Mouse (Mus musculus) hindbrain, embryonic 13.5 days (tissue): ENCODE measurements around the gene Phldb2. TPM values are rescaled to one million over a fixed set of nuclear protein-coding genes. Genes with fewer than 3 reads are reported as not detected.

Experiments used
- ATAC-seq: fragments of 200-750 bp; cut with Nextera tagmentation; 2 replicates; pipeline ENCODE4 v1.8.0; 2017; ENCODE audit warnings: moderate TSS enrichment; ENCODE audit not compliant: low FRiP score
- H3K27ac ChIP-seq: fragments of 300-500 bp; sonication (generic); 2 replicates; pipeline ENCODE4 v1.5.1; 2015; ENCODE audit warnings: inconsistent platforms, mild to moderate bottlenecking, moderate library complexity
- H3K27me3 ChIP-seq: fragments of 300-500 bp; sonication (generic); 2 replicates; pipeline ENCODE4 v1.6.1; 2015; ENCODE audit warnings: mild to moderate bottlenecking, inconsistent platforms
- H3K36me3 ChIP-seq: fragments of 300-500 bp; sonication (generic); 2 replicates; pipeline ENCODE4 v1.6.1; 2015; ENCODE audit warnings: mild to moderate bottlenecking, inconsistent platforms
- H3K4me1 ChIP-seq: fragments of 300-500 bp; sonication (generic); replicated peaks from 2 replicates; pipeline ENCODE4 v1.6.1; 2015; ENCODE audit warnings: inconsistent platforms
- H3K4me2 ChIP-seq: fragments of 300-500 bp; sonication (generic); 2 replicates; pipeline ENCODE4 v1.6.1; 2015; ENCODE audit warnings: inconsistent platforms, mild to moderate bottlenecking, moderate library complexity
- H3K4me3 ChIP-seq: fragments of 300-500 bp; sonication (generic); 2 replicates; pipeline ENCODE4 v1.5.1; 2015; ENCODE audit warnings: mild to moderate bottlenecking, inconsistent platforms
- H3K9ac ChIP-seq: fragments of 300-500 bp; sonication (generic); 2 replicates; pipeline ENCODE4 v1.6.1; 2015; ENCODE audit warnings: mild to moderate bottlenecking, inconsistent platforms
- H3K9me3 ChIP-seq: fragments of 300-500 bp; sonication (generic); 2 replicates; pipeline ENCODE4 v1.6.1; 2016; ENCODE audit warnings: inconsistent platforms
- whole genome bisulfite sequencing: fragments of 180-500 bp; shearing (Covaris S2); methylation state at CpG from one replicate; pipeline ENCODE4 v1.1.7; 2015; 5-methylcytosine and 5-hydroxymethylcytosine counted together
- polyA plus RNA-seq: library from polyadenylated mRNA; unstranded; fragments of >200 nt; fragmentation: Nextera tagmentation; extraction: Ambion mirVana; gene quantifications from 2 replicates; pipeline ENCODE4 v1.2.1, GENCODE M21; 2015

Phldb2 gene
- polyA plus RNA-seq, 1 experiment from 2014 or later: 12.5 TPM

- no peaks in the 10 kb centered on the region for H3K4me1 ChIP-seq
- 90% methylated on average over 8 of the region's 8 CpGs for WGBS
- no peak overlapping the region for H3K27ac ChIP-seq
- H3K36me3 ChIP-seq: no peaks in the 10 kb centered on the region
- no peak overlapping the region for H3K9ac ChIP-seq
- no peak overlapping the region for H3K4me3 ChIP-seq
- H3K4me2 ChIP-seq: no peak overlapping the region
- H3K27me3 ChIP-seq: no peaks in the 10 kb centered on the region
- ATAC-seq: no peak
- no peaks in the 10 kb centered on the region for H3K9me3 ChIP-seq
Measured at GRCm38 (mm10) chr16:45942169-45942891, 11.1 kb downstream of the Phldb2 start.

- no peak overlapping the region for H3K4me2 ChIP-seq
- ATAC-seq: no peak
- no peaks in the 10 kb centered on the region for H3K36me3 ChIP-seq
- no peak overlapping the region for H3K4me3 ChIP-seq
- 82% methylated on average over 2 of the region's 2 CpGs for WGBS
- peaks cover 10% of the 10 kb centered on the region; the same call in 1 of the 2 replicates for H3K4me1 ChIP-seq
- no peaks in the 10 kb centered on the region for H3K27me3 ChIP-seq
- no peak overlapping the region for H3K27ac ChIP-seq
- no peaks in the 10 kb centered on the region for H3K9me3 ChIP-seq
- no peak overlapping the region for H3K9ac ChIP-seq
Measured at GRCm38 (mm10) chr16:45940701-45941100, 12.7 kb downstream of the Phldb2 start.

GRCm38 (mm10) chr16:45939436-45939835 is 14.0 kb downstream of the Phldb2 start:
- 96% methylated on average over 3 of the region's 3 CpGs for WGBS
- Histone ChIP-seq H3K4me1 (peaks cover 14% of the 10 kb centered on the region), H3K27me3 (no peaks in the 10 kb centered on the region), H3K4me3 (no peak overlapping the region), H3K9me3 (no peaks in the 10 kb centered on the region), H3K27ac (no peak overlapping the region), H3K9ac (no peak overlapping the region), H3K36me3 (no peaks in the 10 kb centered on the region), H3K4me2 (no peak overlapping the region)
- ATAC-seq: no peak

- H3K27ac ChIP-seq: no peak overlapping the region
- no peak overlapping the region for H3K9ac ChIP-seq
- H3K27me3 ChIP-seq: no peaks in the 10 kb centered on the region
- H3K4me3 ChIP-seq: no peak overlapping the region
- no peaks in the 10 kb centered on the region for H3K36me3 ChIP-seq
- H3K4me1 ChIP-seq: peaks cover 14% of the 10 kb centered on the region
- no peak for ATAC-seq
- WGBS: 63% methylated on average over 2 of the region's 2 CpGs
- no peaks in the 10 kb centered on the region for H3K9me3 ChIP-seq
- no peak overlapping the region for H3K4me2 ChIP-seq
Measured at GRCm38 (mm10) chr16:45937381-45937780, 16.0 kb downstream of the Phldb2 start.

GRCm38 (mm10) chr16:45936521-45936920 is 16.9 kb downstream of the Phldb2 start:
- no peaks in the 10 kb centered on the region for H3K9me3 ChIP-seq
- H3K9ac ChIP-seq: no peak overlapping the region
- no peak for ATAC-seq
- H3K4me3 ChIP-seq: no peak overlapping the region
- peaks cover 14% of the 10 kb centered on the region for H3K4me1 ChIP-seq
- H3K4me2 ChIP-seq: no peak overlapping the region
- no peaks in the 10 kb centered on the region for H3K36me3 ChIP-seq
- H3K27me3 ChIP-seq: no peaks in the 10 kb centered on the region
- H3K27ac ChIP-seq: 0 out of 2 replicates have a peak overlapping the region, but pooled peaks have one; percentile 6
- 44% methylated on average over 2 of the region's 2 CpGs for WGBS

GRCm38 (mm10) chr16:45935956-45936483 is 17.4 kb downstream of the Phldb2 start:
- Histone ChIP-seq H3K4me2 (no peak overlapping the region), H3K9me3 (no peaks in the 10 kb centered on the region), H3K36me3 (no peaks in the 10 kb centered on the region), H3K27ac (peak overlapping the region; percentile 6; the same call in 1 of the 2 replicates), H3K27me3 (no peaks in the 10 kb centered on the region), H3K4me3 (no peak overlapping the region), H3K9ac (no peak overlapping the region), H3K4me1 (peaks cover 14% of the 10 kb centered on the region)
- ATAC-seq: peak; percentile 57; the same call in 1 of the 2 replicates
- 81% methylated on average over 3 of the region's 3 CpGs for WGBS

- Histone ChIP-seq H3K4me2 (no peak overlapping the region), H3K27me3 (no peaks in the 10 kb centered on the region), H3K4me3 (no peak overlapping the region), H3K27ac (no peak overlapping the region), H3K36me3 (no peaks in the 10 kb centered on the region), H3K9ac (no peak overlapping the region), H3K4me1 (peaks cover 14% of the 10 kb centered on the region), H3K9me3 (no peaks in the 10 kb centered on the region)
- peak; percentile 66; the same call in 1 of the 2 replicates for ATAC-seq
- WGBS: 57% methylated on average over 2 of the region's 2 CpGs
Measured at GRCm38 (mm10) chr16:45934721-45935407, 18.5 kb downstream of the Phldb2 start.

- Histone ChIP-seq H3K4me3 (no peak overlapping the region), H3K4me1 (peaks cover 5% of the 10 kb centered on the region; the same call in 1 of the 2 replicates), H3K9ac (no peak overlapping the region), H3K36me3 (no peaks in the 10 kb centered on the region), H3K9me3 (no peaks in the 10 kb centered on the region), H3K27ac (no peak overlapping the region), H3K27me3 (no peaks in the 10 kb centered on the region), H3K4me2 (no peak overlapping the region)
- ATAC-seq: no peak
- WGBS: 90% methylated on average over 3 of the region's 3 CpGs
Measured at GRCm38 (mm10) chr16:45930308-45930707, 23.1 kb downstream of the Phldb2 start.

GRCm38 (mm10) chr16:45928090-45928489 is 25.3 kb downstream of the Phldb2 start:
- Histone ChIP-seq H3K4me3 (no peak overlapping the region), H3K27me3 (no peaks in the 10 kb centered on the region), H3K36me3 (no peaks in the 10 kb centered on the region), H3K4me2 (no peak overlapping the region), H3K27ac (no peak overlapping the region), H3K9ac (no peak overlapping the region), H3K9me3 (no peaks in the 10 kb centered on the region), H3K4me1 (no peaks in the 10 kb centered on the region)
- 89% methylated on average over 4 of the region's 4 CpGs for WGBS
- no peak for ATAC-seq

GRCm38 (mm10) chr16:45927601-45928000 is 25.8 kb downstream of the Phldb2 start:
- Histone ChIP-seq H3K4me1 (no peaks in the 10 kb centered on the region), H3K9me3 (no peaks in the 10 kb centered on the region), H3K4me2 (no peak overlapping the region), H3K4me3 (no peak overlapping the region), H3K27ac (no peak overlapping the region), H3K36me3 (no peaks in the 10 kb centered on the region), H3K27me3 (no peaks in the 10 kb centered on the region), H3K9ac (no peak overlapping the region)
- ATAC-seq: no peak
- 67% methylated on average over 3 of the region's 3 CpGs for WGBS

GRCm38 (mm10) chr16:45926875-45927274 is 26.5 kb downstream of the Phldb2 start:
- Histone ChIP-seq H3K4me1 (no peaks in the 10 kb centered on the region), H3K4me3 (no peak overlapping the region), H3K9ac (no peak overlapping the region), H3K27me3 (no peaks in the 10 kb centered on the region), H3K9me3 (no peaks in the 10 kb centered on the region), H3K4me2 (no peak overlapping the region), H3K36me3 (no peaks in the 10 kb centered on the region), H3K27ac (no peak overlapping the region)
- WGBS: 93% methylated on average over 5 of the region's 5 CpGs
- ATAC-seq: no peak

- no peaks in the 10 kb centered on the region for H3K9me3 ChIP-seq
- H3K27me3 ChIP-seq: no peaks in the 10 kb centered on the region
- no peaks in the 10 kb centered on the region for H3K4me1 ChIP-seq
- H3K4me2 ChIP-seq: no peak overlapping the region
- no peak overlapping the region for H3K27ac ChIP-seq
- H3K9ac ChIP-seq: no peak overlapping the region
- no peak overlapping the region for H3K4me3 ChIP-seq
- WGBS: 71% methylated on average over 6 of the region's 6 CpGs
- no peaks in the 10 kb centered on the region for H3K36me3 ChIP-seq
- no peak for ATAC-seq
Measured at GRCm38 (mm10) chr16:45923731-45924424, 29.5 kb downstream of the Phldb2 start.
